Mouse (Mus musculus): ENCODE results near the gene Lamc2.

- no peak for TF ChIP-seq CTCF (IDR thresholded peaks at IDR 0.05; ENCODE audit: low read depth)
- no peak for TF ChIP-seq EP300 (IDR thresholded peaks at IDR 0.05; ENCODE audit: low read depth)
These were observed 18.0 kb downstream of the Lamc2 start for GRCm38 (mm10) chr1:153168293-153168692.
